Mouse (Mus musculus): ENCODE measurements at regions not wholly inside any gene's neighbourhood (a gene's known extent, or its start where the extent isn't known, plus 50 kb on each side); places are given as distances from the start of the nearest gene placed in this dataset.

DNA sequence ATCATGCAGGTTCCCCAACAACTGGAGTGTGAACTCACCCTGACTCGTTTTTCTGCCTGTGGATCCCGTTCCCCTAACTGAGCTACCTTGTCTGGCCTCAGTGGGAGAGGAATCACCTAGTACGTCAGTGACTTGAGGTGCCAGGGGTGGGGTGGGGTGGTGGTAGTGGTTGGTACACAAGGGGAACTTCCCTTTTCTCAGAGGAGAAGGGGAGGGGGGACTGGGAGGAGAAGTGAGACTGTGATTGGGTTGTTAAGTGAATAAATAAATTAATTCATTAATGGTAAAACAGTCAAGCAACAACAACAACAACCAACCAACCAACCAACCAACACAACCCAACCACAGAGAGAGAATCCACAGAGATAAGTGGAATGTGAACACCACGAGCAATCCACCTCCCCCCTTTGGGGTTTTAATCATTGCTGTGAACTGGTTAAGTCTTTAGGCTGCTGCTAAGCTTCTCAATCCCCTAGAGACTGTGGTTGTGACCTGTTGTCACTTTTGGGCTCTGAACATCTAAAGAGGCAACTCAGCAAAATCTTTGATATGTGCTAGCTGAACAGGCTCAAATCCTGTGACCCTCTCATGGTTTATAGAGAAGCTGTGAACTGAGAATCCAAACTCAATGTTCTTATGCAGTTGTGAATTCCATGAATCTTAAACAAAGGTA lies 111.0 kb upstream of the Fbxo11 start:
- DNase-seq, result no peak

DNA sequence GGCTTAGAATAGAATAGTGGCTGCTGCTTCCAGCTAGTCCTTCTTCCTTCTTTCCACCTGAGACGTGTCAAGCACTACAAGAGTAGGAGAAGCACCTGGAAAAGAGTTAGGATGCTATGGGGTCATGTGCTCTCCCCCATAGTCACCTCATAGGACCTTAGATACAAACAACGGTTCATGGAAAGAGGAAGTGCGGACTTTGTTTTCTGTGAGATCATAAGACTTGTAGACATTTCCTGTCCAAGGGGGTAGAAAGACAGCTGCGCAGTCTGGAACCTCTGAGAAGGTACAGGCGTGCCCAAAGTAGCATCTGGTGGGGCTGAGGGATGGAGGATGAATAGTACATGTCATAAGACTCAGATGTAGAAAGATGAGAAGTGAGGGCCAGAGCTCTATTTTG lies 125.6 kb upstream of the Fbxo11 start:
- DNase-seq, result no peak

DNA sequence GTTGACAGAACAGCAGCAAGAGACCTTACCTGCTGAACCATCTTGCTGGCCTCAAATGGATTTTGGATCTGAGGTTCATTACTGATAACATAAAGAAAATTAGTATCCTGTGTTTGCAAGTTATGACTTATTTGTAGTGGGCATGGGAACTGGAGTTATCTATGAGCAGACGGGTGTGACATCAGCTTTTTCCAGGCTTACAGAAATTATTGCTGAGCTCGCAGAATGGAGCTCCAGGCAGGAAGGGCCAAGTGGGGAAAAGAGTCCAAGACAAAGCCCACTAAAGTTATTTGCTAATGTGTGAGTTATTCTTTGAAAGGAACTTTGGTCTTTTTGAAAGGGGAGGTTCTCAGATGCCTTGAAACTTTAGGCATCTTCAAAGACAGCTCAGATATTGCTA lies 126.4 kb upstream of the Fbxo11 start:
- no peak for DNase-seq

DNA sequence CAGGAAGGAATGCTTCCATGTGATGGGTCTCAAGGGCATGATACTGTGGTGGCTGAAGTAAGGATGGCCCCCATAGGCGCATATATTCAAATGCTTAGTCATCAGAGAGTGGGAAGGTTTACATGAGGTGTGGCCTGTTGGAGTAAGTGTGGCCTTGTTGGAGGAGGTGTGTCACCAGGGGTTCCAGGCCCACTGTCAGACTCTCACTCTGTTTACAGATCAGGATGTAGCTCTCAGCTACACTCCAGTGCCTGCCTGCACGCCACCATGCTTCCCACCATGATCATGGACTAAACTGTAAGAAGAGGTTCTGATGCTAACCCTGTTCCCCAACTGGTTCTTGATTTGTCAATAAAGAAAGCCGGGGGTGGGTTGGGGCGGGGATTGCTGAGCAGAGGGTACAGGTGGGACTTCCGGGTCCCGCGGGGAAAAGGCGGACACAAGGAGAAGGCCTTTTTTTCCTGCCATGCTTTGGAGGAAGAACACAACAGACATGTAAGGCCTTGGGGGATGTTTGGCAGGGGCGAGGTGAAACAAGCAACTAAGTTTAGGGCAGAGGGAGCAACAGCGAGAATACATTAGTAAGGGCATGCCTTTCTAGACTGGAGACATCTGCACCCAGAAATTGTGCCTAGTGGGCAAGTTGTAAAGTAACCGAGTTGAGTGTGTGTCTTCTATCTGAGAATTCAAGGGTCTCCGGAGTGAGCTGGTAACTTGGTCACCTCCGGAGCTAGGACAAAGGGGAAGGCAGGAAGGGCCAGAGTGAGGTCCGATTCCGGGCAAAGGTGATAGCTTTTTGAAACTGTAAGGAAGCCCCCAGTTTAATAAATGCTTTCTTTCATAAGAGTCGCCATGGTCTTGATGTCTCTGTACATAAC lies 127.1 kb upstream of the Fbxo11 start:
- no peak for DNase-seq

DNA sequence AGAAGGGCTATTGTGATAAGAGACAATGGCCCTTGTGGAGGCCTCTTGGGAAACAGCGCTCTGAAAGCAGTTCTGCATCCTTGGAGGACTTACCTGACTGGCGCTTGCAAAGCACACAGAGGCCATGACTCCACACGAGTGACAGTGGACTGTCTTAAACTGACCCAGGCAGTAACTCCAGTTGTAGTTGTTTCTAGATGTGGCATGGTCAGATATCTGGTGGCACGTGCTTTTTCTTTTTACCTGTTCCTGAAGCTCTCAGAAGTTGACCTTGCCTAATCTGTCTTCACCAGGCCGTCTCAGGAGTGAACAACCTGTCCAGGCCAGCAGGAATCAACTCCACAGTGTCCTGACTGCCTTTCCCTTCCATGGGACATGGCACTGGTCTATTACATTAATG lies 129.6 kb upstream of the Fbxo11 start:
- no peak for DNase-seq

DNA sequence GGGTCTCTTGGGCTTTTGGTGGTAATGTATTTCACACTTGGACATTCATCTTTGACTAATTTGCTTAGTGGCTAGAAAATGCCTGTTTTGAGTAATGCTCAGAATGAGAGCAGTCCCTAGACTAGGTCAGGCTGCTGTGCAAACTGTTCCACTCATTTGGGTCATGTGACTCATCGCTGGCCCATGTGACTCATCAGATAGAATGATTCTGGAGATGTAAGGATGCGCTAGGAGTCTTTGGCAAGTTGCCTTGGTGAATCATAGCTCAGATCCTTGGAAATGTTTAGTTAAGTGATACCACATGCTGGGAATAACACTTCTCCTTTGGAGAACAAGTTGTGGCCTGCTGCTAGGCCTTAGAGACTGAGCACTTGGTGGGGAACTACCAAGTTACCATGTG lies 130.2 kb upstream of the Fbxo11 start:
- no peak for DNase-seq

DNA sequence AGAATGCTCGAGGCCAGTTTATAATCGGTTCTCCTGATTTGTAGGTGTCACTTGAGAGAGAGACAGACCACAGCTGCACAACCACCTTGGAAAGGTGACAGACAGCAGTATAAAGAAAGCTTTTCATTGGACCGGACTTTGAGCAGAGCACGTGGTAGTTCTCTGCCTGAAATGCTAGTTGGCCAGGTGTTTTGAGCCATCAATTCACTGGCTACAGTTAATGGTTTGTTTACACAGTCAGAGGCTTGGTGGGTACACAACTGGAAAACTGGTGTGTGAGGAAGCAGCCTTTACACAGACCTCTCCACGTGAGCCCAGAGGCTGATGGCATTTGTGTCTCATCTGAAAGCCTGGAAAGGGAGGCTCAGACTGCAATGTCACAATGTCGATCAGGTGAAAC lies 130.8 kb upstream of the Fbxo11 start:
- no peak for DNase-seq

DNA sequence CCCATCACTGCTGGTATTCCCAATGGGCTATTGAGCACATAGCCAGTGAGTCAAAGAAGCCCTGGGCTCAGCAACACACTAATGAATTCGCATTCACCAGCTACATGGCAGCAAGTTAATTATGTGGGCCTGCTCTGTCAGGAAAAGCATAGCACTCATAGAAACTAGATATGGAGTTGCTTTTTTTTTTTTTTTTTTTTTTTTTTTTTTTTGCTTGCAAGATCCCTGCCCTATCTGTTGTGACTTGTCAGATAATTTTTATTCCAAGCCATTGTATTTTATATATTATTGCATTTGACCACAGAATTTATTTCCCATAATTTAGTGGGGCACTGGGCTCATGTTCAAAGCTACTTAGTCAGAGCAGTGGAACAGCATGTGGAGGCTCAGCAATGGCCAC lies 131.2 kb upstream of the Fbxo11 start:
- no peak for DNase-seq

DNA sequence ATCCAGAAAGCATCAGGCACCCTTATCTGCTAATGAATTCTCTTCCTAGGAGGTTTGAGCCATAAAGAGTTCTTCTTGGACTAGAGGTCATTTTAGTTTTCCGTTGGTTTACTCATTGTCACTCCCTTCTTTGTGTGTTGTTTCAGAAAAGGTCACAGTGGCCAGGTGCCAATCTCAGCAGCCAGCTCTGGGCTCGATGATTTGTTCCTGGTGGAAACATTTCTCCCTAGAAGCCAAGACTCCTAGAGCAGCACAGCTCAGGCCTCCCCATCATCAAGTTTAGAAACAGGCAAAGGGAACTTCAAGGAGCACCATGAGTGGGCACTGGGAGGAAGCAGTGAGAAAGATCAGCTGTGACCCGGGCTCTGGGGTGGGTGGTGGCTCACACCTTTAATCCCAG lies 132.3 kb upstream of the Fbxo11 start:
- no peak for DNase-seq

DNA sequence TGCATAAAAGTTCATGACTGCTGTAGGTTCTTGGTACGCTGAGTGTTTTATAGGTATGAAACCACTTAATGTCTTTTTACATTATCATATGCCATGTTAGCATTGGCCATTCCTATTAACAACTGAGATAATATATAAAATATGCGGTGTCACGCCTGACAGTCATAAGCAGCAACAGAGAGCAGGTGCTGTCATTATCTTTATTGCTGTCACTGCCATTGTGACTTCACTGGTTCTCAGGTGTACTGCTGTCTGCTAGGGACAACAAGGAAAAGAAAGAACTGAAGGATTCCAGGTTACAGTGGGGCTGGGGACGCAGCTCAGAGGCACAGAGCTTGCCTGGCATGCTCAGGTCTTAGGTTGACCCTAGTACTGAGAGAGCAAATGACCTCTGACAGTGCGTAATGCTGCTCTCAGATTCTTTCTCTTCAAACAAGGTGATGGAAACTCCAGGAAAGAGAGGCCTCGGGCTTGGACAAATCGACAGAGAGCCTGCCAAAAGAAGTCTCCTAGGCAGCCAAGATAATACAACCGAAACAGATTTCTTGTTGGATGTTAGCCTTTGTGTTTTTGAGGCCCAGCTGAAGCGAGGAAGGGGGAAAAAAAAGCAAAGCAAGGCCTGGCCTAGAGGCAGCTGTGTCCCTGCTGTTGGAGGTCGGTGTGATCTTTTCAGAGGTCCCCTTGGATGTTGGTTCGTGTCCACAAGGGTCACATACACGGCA lies 136.3 kb upstream of the Fbxo11 start:
- DNase-seq, result no peak

DNA sequence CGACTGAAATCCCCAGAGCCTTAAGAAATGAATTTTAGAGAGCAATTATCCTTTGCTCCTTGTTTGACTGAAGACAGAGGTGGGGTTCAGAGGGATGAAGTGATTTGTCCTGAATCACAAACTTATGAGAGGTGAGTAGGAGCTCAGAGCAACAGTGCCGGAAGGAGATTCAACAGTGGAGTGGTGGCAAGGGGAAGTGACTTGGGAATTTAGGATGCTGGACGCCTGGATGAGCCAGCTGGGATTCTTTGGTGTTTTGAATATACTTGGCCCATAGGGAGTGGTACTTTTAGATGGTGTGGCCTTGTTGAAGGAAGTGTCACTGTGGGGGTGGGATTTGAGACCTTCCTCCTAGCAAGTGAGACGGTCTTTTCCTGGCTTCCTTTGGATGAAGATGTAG lies 137.1 kb upstream of the Fbxo11 start:
- no peak for DNase-seq

DNA sequence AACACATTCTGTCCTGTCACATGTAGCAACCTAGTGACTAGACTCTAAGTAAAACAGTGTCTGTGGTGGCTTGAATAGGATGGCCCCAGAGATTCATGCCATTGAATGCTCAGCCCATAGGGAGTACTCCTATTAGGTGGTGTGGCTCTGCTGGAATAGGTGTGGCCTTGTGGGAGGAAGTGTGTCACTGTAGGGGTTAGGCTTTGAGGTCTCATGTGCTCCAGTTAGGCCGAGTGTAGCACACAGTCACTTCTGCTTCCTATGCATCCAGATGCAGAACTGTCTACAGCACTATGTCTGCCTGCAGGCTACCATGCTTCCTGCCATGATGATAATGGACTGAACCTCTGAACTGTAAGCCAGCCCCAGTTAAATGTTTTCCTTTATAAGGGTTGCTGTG lies 144.5 kb upstream of the Fbxo11 start:
- DNase-seq, result no peak

DNA sequence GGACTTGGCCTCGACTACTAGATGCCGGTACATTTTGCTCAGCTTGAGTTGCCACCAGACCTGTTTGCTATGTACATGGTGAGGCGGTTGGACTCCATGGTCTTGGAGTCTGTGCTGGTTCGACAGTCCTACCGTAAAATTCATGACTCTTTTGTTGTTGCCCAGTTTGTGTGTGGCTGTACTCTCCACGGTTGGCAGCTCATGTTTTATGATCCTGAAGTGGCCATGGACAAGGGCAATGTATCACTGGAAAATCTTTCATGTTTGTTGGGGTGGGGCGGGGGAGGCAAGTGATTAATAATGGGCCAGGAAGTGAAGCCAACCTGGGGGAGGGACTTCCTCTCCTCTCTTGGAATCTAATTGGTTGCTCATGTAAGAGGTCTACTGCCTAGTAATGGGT lies 147.0 kb upstream of the Fbxo11 start:
- DNase-seq, result no peak

DNA sequence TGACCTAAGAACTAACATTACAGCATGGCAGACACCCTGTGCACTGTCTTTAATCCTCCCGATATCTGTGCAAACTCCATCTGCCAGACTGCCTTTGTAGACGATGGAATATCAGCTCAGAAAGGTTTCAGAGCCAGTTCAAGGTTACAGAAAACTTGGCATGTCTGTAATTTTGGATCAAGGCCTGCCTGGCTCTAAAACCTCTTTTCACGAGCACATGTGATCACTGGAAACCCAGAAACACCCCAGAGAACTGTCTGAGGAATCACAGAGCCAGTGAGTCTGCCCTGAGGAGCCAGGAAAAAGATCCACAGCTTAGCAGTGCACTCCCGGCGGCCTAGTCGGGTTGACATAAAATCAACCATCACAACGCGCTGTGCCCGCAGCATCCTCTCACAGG lies 149.7 kb upstream of the Fbxo11 start:
- no peak for DNase-seq

DNA sequence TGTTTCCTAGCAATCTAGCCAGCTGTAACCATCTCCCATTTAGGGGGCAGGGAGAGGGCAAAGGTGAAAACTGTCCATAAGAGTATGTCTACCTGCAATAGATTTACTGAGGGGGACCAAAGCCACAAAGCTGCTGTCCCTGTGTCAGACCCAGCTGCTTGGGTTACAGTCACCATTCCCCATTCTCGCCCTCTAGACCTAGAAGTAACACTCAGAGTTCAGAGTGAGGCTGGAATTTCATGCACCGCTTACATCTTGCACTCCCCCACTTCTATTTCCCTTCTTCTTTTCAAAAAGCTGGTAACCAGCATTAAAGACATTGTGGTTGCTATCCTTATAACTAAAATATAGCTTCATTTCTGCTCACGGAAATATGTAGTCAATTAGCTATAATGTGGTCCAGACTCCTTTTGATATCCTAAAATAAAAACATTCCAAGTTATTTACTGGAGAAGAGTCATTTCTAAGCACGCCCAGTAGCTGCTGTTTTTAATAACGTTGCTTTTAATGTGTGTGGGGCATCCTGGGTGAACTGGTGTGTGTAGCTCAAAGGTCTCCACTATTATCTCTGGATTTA lies 157.4 kb upstream of the Fbxo11 start:
- DNase-seq, result no peak

DNA sequence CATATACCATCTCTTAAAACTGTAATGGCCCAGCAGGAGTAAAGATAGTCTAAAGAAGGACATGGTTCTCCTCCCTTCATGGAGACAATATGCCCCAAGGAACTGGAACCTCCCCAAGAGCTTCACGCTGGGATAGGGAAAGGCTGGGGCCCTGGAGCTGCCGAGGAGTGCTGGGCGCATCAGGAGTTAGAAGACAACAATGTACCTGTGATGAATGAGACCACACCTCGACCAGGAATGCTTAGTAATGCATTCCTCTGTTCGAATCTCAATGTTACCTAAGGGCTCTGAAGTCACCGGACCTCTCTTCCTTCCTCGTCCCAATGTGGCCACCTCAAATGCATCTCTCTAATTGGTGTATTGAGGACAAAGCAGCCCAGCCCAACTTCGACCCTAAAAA lies 175.4 kb upstream of the Fbxo11 start:
- DNase-seq, result no peak

DNA sequence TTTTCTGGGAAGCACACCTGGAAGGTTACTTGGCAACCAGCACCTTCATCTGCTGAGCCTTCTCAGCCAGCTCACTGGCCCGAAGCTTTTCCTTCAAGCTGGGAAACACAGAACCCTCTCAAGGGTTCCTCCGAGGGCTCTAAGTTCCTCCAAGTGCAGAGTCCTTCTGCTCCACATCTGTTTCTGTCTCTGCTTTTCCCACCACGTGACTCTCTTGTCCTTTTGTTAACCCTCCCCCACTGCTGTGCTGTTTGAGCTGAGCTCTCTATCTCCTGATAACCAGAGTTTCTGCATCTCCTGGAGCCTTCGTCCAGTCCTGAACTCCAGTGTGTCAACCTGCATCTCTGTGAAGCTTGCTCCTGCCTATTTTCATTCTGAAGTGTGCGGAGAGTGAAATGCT lies 183.5 kb upstream of the Fbxo11 start:
- no peak for DNase-seq

DNA sequence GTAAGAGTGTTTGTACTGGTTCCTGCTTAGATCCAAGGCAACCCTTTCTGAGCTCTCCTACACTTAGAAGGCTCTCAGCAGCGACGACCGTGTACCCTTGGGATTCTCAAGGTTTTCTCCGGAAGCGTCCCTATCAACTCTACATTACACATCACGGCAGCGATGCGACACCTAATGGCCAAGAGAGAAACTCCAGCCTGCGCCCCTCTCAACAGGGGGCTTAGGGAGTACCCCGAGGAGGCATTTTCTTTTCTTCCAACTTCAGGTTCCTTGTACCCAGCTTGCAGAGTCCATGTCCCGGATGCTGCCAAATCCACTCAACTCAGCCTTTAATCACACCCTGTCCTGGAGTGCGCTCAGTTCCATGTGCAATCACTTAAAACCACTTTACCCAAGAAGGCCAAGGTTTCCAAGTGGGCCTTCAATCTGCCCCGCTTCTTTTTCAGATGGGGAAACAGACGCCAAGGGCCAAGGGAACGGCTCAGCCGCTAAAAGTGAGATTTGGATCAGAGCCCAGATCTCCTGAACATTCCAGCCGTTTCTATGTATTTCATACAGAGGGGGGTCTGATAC lies 186.9 kb upstream of the Fbxo11 start:
- peak; percentile 80 to 82 for DNase-seq

DNA sequence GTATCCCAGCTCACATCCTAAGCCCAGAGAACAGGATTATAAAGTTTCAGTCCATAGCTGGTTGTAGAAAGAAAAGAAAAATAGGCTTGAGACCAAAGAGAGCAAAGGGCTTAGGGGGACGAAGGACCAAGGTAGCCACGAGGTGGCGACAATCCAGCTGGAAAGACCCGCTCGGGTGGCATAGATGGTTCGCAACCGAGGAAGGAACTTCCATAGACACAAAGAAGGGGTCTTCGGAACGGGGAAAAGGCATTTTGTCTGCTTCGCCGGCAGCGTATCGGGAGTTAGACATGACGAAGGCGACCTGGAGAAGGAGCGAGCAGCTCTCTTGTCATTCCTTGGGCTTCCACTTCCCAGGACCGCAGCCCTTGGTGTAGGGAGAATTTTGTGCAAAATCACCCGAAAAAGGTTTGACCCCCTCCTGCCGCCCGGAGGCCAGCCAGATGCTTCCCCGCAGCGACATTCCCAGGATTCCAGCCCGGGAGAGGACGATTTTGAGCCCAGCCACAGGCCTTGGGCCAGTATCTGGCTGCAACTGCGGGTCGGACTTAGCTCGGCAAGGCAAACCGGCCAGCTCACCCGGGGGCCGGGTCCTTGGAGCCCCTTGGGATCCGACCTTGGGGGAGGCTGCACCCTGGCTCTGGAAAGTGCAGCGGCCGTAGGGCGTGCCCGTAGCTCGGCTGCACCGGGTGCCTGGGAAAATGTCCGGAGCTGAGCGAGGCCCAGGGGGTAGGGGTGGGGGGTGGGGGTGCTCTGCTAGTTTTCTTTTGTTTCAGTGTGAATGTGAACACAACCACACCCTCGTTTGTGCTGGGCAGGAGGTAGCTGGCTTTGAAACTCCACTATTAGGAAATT lies 184.5 kb upstream of the Foxn2 start:
- DNase-seq, result peak; percentile 88 to 92

DNA sequence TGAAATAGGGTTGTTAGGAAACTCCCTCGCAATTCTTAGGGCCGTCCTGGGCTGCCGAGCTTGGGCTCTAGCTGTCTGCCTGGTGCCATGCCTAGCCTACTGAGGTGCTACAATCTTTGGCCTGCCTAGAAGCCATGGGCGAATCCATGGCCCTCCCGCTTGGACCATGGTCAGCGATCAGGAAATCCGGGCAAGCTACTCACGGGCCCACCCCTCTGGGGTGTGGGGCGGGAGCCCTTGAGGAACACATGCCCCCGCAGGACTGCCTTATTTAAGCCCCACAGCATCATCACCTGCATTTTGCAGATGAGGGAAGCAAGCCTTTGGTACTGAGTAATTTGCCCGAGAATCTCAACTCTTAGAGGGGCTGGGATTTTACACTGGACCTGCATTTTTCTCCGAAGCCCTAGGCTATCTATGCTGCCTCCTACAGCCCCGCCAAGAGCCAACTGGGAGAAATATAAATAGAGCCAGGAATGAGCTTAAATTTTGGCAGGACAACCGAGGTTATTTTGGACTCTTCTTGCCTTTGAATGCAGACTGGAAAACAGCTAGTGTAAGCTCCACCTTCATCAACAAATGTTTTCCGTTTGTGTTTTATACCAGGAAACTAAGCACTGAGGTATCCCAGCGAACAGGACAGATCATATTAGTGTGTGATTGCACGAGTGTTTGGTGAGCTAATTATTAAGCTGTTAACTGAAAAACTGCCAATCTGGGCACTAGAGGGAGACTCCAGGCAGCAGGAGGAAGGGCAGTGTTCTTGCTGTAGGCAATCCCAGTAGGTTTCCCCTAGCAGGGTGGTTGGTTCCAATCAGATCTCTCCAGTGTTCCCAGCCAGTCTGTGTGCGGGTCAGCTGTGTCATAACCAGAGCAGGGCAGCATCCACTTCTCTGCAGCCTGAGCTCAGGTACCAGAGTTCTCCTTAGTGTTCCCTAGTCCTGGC lies 183.6 kb upstream of the Foxn2 start:
- DNase-seq, result peak; percentile 69 to 82

DNA sequence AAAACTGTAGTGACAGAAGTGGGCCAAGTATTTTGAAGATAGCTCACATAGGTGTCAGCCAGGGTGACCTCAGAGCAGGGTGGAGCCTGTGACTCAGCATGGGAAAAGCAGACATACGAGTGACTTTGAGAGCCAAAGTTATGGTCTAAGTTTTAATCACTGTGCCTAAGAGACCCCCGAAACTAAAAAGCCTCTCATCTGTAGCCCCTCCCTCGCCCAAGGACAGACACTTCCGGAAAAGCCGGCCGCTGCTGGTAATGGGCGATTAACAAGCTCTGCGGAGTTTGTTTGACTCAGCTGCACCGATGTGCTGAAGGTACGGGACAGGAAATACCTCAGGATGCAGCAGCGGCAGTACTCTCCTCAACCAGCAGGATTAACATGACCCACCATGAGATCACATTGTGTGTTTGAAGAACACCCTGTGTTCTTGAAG lies 182.1 kb upstream of the Foxn2 start:
- DNase-seq, result peak in 1 of 2 experiments; percentile 24

Data from kidney, postnatal 4 days (tissue).